Mouse (Mus musculus) kidney, postnatal 0 days (tissue): ENCODE measurements around the gene Jsrp1. TPM values are rescaled to one million over a fixed set of nuclear protein-coding genes. Genes with fewer than 3 reads are reported as not detected.
A peak's percentile ranks its signal among the peaks of the same experiment; 100 is the strongest.

Experiments used
- ATAC-seq: fragments of 200-750 bp; cut with Nextera tagmentation; replicated peaks from 2 replicates; pipeline ENCODE4 v1.8.0; 2017; ENCODE audit warnings: low read depth, moderate number of reproducible peaks, moderate TSS enrichment, moderate library complexity; ENCODE audit not compliant: low FRiP score
- DNase-seq: peaks from one replicate; pipeline ENCODE4 v3.0.0-alpha.2; 2016; ENCODE audit warnings: low spot score
- H3K27ac ChIP-seq: fragments of 300-500 bp; sonication (generic); 2 replicates; pipeline ENCODE4 v1.5.1; 2014; ENCODE audit warnings: mild to moderate bottlenecking
- H3K27me3 ChIP-seq: fragments of 300-500 bp; sonication (generic); 2 replicates; pipeline ENCODE4 v1.6.1; 2014; ENCODE audit warnings: low read length, mixed read lengths; ENCODE audit not compliant: insufficient read depth
- H3K36me3 ChIP-seq: fragments of 300-500 bp; sonication (generic); 2 replicates; pipeline ENCODE4 v1.6.1; 2014; ENCODE audit warnings: low read length, mixed read lengths; ENCODE audit not compliant: insufficient read depth
- H3K4me1 ChIP-seq: fragments of 300-500 bp; sonication (generic); replicated peaks from 2 replicates; pipeline ENCODE4 v1.6.1; 2014; ENCODE audit warnings: antibody characterized with exemption, low read length, mixed read lengths; ENCODE audit not compliant: insufficient read depth
- H3K4me2 ChIP-seq: fragments of 300-500 bp; sonication (generic); 2 replicates; pipeline ENCODE4 v1.6.1; 2014; ENCODE audit warnings: mild to moderate bottlenecking, low read length, moderate library complexity, mixed read lengths
- H3K4me3 ChIP-seq: fragments of 300-500 bp; sonication (generic); replicated peaks from 2 replicates; pipeline ENCODE4 v1.5.1; 2014; ENCODE audit warnings: low read depth, low read length
- H3K9ac ChIP-seq: fragments of 300-500 bp; sonication (generic); 2 replicates; pipeline ENCODE4 v1.6.1; 2014; ENCODE audit warnings: low read depth, low read length
- H3K9me3 ChIP-seq: fragments of 300-500 bp; sonication (generic); replicated peaks from 2 replicates; pipeline ENCODE4 v1.6.1; 2016; ENCODE audit warnings: low read length, inconsistent platforms, mixed read lengths
- CTCF ChIP-seq: IDR thresholded peaks from 2 replicates; pipeline ENCODE4 v1.5.1; 2016; ENCODE audit warnings: antibody characterized with exemption, low read depth, mild to moderate bottlenecking, moderate library complexity
- WGBS: fragments of 180-500 bp; shearing (Covaris S2); extraction: QIAGEN DNeasy Blood & Tissue Kit; methylation state at CpG from one replicate; pipeline ENCODE4 v1.1.7; 2014; 5-methylcytosine and 5-hydroxymethylcytosine counted together
- polyA plus RNA-seq: library from polyadenylated mRNA; unstranded; fragments of >200 nt; fragmentation: Nextera tagmentation; extraction: Ambion mirVana; gene quantifications from 2 replicates; pipeline ENCODE4 v1.2.1, GENCODE M21; 2015

Jsrp1 gene
- polyA plus RNA-seq, 1 experiment from 2014 or later = 4.6 TPM

DNA sequence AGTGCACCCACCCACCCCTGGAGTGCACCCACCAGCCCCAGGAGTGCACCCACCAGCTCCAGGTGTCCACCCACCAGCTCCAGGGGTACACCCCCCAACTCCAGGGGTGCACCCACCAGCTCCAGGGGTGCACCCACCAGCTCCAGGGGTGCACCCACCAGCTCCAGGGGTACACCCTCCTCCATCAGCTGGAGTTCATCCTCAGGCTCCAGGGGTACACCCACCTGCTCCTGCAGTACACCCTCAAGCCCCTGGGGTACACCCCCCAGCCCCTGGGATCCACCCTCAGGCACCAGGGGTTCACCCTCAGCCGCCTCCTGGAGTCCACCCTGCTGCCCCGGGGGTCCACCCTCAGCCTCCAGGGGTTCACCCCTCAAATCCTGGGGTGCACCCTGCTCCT, 9.0 kb downstream of the Jsrp1 start:
- peaks cover 29% of the 10 kb centered on the region for H3K4me1 ChIP-seq
- WGBS = 100% methylated on average over 2 of the region's 2 CpGs

GRCm38 (mm10) chr10:80802996-80803395, 10.3 kb downstream of the Jsrp1 start:
- no peak for ATAC-seq
- H3K27me3 ChIP-seq = no peaks in the 10 kb centered on the region
- DNase-seq = no peak
- H3K36me3 ChIP-seq = peaks cover 33% of the 10 kb centered on the region
- no peak overlapping the region for H3K4me2 ChIP-seq
- no peaks in the 10 kb centered on the region for H3K9me3 ChIP-seq
- no peak overlapping the region for H3K4me3 ChIP-seq
- WGBS = 78% methylated on average over 3 of the region's 3 CpGs
- peaks cover 18% of the 10 kb centered on the region; the same call in 1 of the 2 replicates for H3K4me1 ChIP-seq
- H3K27ac ChIP-seq = no peak overlapping the region
- no peak for TF ChIP-seq CTCF
- H3K9ac ChIP-seq = no peak overlapping the region

More for the DNA sequence above, 9.0 kb downstream of the Jsrp1 start:
- no peak for DNase-seq
- Histone ChIP-seq H3K9ac (no peak overlapping the region), H3K27ac (no peak overlapping the region), H3K4me2 (no peak overlapping the region), H3K4me3 (no peak overlapping the region), H3K27me3 (no peaks in the 10 kb centered on the region), H3K9me3 (no peaks in the 10 kb centered on the region), H3K36me3 (peaks cover 33% of the 10 kb centered on the region)
- ATAC-seq = no peak
- no peak for TF ChIP-seq CTCF

- Histone ChIP-seq H3K4me2 (no peak overlapping the region), H3K36me3 (peaks cover 33% of the 10 kb centered on the region), H3K27me3 (no peaks in the 10 kb centered on the region), H3K27ac (no peak overlapping the region), H3K9me3 (no peaks in the 10 kb centered on the region), H3K9ac (no peak overlapping the region), H3K4me1 (peaks cover 12% of the 10 kb centered on the region; the same call in 1 of the 2 replicates), H3K4me3 (no peak overlapping the region)
- DNase-seq = no peak
- no peak for ATAC-seq
- TF ChIP-seq CTCF = no peak
- WGBS = 88% methylated on average over 10 of the region's 10 CpGs
These were observed 10.9 kb downstream of the Jsrp1 start for GRCm38 (mm10) chr10:80802204-80802912.

- Histone ChIP-seq H3K4me3 (peak overlapping the region; percentile 89), H3K36me3 (peaks cover 40% of the 10 kb centered on the region), H3K27ac (peak overlapping the region; percentile 98), H3K27me3 (no peaks in the 10 kb centered on the region), H3K4me1 (peaks cover 5% of the 10 kb centered on the region), H3K9ac (peak overlapping the region; percentile 97), H3K9me3 (no peaks in the 10 kb centered on the region), H3K4me2 (peak overlapping the region; percentile 92)
- no peak for DNase-seq
- no peak for TF ChIP-seq CTCF
- ATAC-seq = no peak
- WGBS = under 1% methylated on average over 18 of the region's 18 CpGs
These were observed 14.2 kb downstream of the Jsrp1 start for GRCm38 (mm10) chr10:80799070-80799566.

DNA sequence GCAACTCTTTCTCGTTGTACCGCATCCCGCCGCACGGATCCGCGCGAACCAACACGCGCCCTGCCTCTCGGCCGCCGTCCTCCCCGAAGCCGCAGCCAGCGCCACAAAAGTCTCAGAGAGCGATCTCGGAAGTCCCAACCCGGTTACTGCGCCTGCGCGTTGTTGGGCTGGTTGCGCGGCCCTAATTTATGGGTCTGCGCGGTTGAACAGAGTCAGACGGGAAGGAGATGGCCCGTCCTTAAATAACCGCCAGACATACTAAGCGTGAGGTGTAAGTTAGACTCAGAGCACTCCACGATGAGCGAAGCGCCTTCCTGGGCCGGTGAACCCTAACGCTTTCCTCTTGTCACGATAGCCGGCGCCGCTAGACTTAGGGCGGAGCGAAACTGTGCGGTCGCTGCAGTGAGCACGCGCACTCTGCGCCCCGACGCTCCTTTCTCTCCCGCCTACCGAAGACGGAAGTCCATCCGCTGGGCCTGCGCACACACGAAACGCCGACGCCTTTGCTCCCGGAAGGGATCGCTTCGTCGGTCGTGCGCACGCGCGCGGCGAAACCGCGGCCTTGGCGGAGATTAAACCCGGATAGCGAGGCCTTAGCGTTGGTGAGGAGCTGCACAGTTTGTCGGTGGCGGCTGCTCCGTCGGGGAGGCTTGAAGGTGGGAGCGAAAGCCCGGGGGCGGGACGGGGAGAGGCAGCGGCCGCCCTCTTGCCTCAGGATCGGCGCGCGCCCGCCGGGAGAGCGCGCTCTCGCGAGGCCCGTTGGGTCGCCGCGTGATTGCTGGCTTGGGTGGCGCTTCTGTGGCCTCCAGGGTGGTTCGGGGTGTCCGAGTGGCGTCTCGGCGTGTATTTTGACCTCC, 14.9 kb downstream of the Jsrp1 start, which contains the start of the genes Sf3a2 and Plekhj1:
Gene Sf3a2, plus strand, starts transcription at position 49 of the 857 bp plus-strand sequence.
Gene Plekhj1, minus strand, starts transcription at position 477 of the 857 bp plus-strand sequence.
- TF ChIP-seq CTCF = no peak
- Histone ChIP-seq H3K27me3 (no peaks in the 10 kb centered on the region), H3K9ac (peak within 1 kb of the TSS; percentile 97), H3K36me3 (peaks cover 40% of the 10 kb centered on the region), H3K4me2 (peak within 1 kb of the TSS; percentile 92), H3K27ac (peak within 1 kb of the TSS; percentile 98), H3K4me3 (peak within 1 kb of the TSS; percentile 89), H3K9me3 (no peaks in the 10 kb centered on the region), H3K4me1 (peaks cover 5% of the 10 kb centered on the region)
- peak; percentile 85 for ATAC-seq
- peak; percentile 99 for DNase-seq
- under 1% methylated on average over 102 of the region's 104 CpGs for WGBS
